Mouse (Mus musculus) adipocyte (in vitro differentiated cells): Measurements from ENCODE around the gene Mpp2.

Experiments
- DNase-seq: peaks from one replicate; pipeline ENCODE4 v3.0.0-alpha.2; 2016; ENCODE audit warnings: low spot score

Mpp2 gene

GRCm38 (mm10) chr11:102008954-102009637, 79.2 kb downstream of the Mpp2 start:
- no peak for DNase-seq

- no peak for DNase-seq
Measured at GRCm38 (mm10) chr11:102008372-102008771, 79.9 kb downstream of the Mpp2 start.
